Mouse (Mus musculus) layer of hippocampus, adult 9-10 months (tissue): Measurements from ENCODE around the gene Eif3m.
A peak's percentile ranks its signal among the peaks of the same experiment; 100 is the strongest.

Experiments
- DNase-seq: peaks from one replicate; pipeline ENCODE4 v3.0.0; 2022; ENCODE audit warnings: low spot score

Eif3m gene

DNA sequence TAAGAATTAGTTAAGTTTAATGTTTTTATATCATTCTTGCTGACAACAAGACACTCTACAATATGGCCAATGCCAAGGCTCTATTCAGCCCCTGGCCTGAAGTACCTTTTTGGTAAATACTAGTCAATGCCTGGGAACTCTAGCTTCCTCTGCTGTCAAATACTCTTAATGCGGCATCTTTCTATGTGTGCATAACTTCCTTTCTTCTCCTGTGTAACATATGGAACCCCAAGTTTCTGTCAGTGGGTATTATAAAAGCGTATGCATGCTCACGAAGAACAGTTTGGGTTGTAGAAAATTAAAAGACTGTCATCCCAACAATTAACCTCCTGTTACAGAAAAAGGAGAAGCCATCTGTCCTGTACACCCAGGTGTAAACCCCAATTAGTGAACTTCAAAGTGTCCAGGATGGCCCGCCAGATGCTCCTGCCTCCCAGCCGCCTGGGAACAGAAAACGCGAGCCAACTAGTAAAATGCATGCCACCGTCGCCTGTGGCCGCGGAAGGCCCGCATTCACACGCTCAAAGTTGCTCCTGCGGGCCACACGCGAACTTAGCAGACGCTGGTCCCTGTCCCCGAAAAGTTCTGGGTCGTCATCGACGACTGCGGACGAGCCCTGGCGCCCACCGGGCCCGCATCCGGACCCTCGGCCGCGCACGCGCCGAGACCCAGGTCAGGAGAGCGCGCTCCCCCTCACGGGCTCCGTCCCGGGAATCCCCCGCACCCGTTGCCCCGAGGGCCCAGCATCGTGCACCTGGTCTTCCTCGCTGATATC, 501 bp downstream of the Eif3m start:
- DNase-seq = peak; percentile 1

DNA sequence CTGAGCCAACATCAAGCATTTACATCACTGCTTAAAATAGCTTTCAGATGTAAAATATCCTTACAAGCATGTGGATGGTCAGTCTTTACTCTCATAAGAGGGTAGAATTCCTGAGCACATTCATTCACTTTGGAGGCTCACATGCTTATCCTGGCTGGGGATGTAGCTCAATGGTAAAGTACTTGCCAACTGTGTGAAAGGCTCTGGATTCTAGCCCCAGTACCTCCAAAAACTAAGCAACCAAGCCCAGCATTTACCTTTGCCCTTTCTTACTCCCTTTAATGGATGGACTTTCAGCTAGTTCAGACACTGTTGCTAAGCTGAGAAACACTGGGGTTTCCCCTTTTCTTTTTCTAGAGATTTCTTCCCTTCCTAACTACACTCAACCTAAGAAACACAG, 9.6 kb downstream of the Eif3m start:
- DNase-seq = no peak

DNA sequence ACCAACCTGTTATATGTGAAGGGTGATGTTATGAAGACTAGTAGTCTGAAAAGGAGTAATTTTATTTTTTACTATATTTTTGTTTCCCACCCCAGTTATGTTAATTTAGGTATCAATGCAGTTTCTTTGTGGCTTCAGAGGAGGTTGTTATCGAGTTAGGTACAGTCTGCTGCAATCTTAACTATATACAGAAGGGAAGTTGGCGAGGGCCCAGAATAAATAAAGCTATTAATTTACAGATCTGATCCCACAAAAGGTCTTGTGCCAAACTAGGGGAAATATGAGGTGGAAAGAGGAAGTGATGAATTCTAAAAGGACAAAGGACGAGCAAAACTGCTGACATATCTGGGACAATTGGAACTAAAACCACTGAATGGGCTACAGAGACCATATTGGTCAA, 20.7 kb downstream of the Eif3m start:
- no peak for DNase-seq

DNA sequence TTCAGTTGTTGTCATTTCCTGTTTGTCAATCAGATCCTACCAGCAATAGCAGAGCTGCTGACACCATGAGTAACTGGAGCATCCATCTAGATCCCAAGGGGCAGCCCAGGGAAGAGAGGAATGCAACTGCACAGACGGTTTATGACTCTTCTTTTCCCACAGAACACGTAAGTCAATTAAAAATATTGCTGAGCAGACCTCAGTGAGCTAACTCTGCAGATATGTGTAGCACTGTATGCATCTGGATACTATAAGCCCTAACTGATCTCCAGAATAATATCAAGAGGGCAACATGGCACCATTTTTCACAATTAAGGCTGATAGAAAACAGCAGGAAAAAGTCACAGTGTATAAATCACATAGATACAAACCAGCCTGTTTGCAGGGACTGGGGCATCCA, 22.4 kb downstream of the Eif3m start:
- no peak for DNase-seq

DNA sequence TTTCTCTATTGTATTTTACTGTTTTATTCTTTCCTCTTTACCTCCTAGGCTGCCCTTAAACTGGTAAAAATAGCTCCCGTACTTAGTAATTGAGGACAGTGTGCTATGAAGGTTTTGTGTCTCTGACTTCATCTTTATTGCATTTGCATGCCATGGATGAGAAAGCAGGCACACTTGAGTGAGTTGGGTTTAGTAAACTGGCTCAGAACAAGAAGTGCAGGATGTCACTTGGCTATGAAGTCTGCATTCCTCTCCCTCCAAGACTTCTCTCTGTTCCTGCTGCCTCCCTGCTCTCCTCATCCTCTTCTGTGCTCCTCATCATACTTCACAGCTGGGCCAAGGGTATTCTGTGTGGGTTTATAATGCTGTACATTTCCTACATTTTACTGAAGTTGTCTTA, 27.9 kb downstream of the Eif3m start:
- DNase-seq = no peak

DNA sequence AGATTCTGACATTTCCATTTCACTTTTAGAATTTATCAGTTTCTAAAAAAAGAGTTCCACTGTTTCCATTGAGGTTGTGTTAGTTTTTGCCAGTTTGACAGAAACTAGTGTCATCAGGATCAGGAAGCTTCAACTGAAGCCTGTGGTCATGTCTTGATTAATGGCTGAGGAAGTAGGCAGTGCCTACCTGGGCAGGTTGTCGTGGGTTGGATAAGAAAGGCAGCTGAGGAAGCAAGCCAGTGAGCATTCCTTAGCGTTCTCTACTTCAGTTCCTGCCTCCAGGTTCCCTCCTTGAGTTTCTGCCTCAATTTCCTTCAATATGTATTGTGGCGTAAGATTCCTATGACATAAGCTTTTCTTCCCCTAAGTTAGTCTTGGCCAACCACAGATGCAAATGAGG, 31.1 kb downstream of the Eif3m start:
- DNase-seq = no peak

DNA sequence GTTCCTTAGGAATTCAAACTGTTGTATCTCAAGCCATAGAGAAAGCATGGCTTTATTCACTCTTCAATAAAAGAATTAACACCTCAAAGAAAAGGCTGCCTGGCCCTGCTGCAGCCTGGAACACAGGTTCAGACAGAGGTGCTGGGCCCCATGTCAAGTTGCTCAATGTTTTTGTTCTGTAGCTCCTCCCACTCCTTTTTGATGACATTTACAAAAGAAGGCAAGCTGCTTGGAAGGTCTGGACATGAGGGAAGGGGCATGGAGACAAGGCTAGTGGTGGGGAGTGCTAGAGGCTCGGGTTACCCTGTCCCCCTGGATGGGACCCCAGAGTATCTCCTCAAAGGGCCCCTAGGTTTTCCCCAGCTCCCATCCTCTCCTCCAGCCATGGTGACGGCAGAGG, 35.2 kb downstream of the Eif3m start:
- DNase-seq = no peak

DNA sequence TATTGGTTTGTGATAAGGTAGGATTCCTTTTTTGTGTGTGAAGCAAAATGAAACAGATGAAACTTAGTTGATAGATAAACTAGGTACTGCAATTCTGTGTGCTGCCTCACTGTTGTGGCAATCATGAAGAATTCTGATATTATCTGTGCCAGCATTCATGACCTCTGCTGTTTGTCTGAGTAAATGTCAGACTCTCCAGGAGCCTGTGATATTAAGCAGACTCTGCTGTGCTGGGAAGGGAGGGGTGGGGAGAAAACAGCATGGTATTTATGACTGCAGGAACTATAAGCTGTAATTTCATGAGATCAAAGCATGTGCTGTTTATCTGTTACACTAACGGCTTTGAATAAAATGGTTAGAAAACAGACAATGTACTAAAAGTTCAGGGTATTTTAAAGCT, 52.4 kb downstream of the Eif3m start:
- no peak for DNase-seq
